Mouse (Mus musculus): ENCODE results near the gene Vegfa. TPM values are rescaled to one million over a fixed set of nuclear protein-coding genes. Genes with fewer than 3 reads are reported as not detected.

Gene Vegfa
- total RNA-seq, 2 experiments from 2014 or later = 73.9 to 95.9 TPM

- no peak for DNase-seq
- intact Hi-C loops (cut with DNase I; ENCODE audit: low total_unique reads) = no loop called here
These were observed 59.0 kb downstream of the Vegfa start for GRCm38 (mm10) chr17:45973214-45973613.

DNA sequence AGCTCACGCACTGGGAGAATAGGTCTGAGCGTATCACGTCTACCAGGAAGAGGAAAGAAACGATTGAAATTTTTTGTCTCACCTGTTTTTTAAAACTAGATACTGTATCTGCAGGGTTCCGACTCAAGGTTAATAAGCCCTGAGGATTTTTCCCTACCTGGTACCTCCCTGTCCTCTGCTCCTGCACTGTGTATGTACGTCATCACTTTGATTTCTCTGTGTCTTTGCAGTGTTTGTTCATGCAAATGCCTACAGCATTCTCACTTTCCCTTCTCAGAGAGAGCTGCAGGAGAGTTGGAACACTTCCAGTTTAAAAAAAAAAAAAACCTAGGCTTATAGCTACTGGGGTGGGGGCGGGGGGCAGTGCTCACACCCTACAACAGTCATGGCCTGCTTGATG, 59.8 kb downstream of the Vegfa start:
- intact Hi-C loops (cut with DNase I; ENCODE audit: low total_unique reads) = no loop called here
- DNase-seq = no peak

- intact Hi-C loops (cut with DNase I; ENCODE audit: low total_unique reads) = no loop called here
- DNase-seq = no peak
These were observed 60.4 kb downstream of the Vegfa start for GRCm38 (mm10) chr17:45971800-45972199.

DNA sequence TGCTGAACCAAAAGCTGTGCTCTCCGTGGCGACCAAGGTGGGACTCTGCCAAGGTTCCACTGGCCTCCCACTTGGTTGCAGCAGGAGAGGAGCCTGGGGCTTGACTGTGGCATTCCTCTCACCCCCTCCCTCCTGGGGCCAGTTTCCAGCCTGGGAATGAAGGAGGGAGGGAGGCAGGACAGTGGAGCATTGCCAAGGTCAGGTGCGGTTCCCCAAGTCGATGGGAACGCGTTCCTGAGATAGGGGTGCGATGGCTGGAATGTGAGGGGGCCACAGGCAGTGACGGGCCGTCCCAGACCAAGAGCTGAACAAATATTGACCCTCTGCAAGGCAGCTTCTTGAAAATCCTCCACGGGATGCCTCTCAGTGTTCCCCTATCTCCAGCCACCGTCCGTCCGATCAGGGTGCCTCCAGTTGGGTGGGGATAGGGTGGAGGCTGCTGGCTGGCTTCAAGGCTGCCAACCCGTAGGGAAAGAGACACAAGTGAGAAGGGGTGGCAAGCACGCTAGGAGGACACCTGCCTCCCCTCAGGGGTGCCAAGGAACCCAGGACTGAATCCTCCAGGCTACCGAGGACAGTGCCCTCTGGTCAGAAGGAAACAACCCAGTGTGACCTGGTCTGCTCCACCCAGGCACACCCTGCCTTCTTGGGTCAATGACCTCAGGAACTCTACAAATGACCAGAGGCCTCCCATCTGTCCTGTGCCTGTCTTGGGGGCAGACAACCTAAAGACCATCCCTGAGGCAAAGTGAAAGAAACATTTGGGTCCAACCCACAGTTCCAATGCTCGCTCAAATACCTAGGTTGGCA, 61.2 kb downstream of the Vegfa start:
- no peak for DNase-seq

GRCm38 (mm10) chr17:45969596-45969995, 62.6 kb downstream of the Vegfa start:
- DNase-seq = no peak
- intact Hi-C loops (cut with DNase I; ENCODE audit: low total_unique reads) = no loop called here

More for the DNA sequence above, 61.2 kb downstream of the Vegfa start:
- intact Hi-C loops (cut with DNase I; ENCODE audit: low total_unique reads) = no loop called here

- no peak for DNase-seq
- intact Hi-C loops (cut with DNase I; ENCODE audit: low total_unique reads) = no loop called here
These were observed 63.8 kb downstream of the Vegfa start for GRCm38 (mm10) chr17:45968341-45968740.

Other genes with a start within 250 kb of the Vegfa start
- gene Mrps18a, start 78.6 kb upstream of the Vegfa start, total RNA-seq (2021) = 10 to 100 TPM; 61.3 to 61.8 TPM
- under 1 TPM; 0.43 to 0.66 TPM for gene Rsph9, start 111.8 kb upstream of the Vegfa start, total RNA-seq (2021)
- gene Mad2l1bp, start 121.2 kb upstream of the Vegfa start, total RNA-seq (2021) = 10 to 100 TPM; 14.6 to 15.6 TPM
- gene Gtpbp2, start 128.7 kb upstream of the Vegfa start, total RNA-seq (2021) = 10 to 100 TPM; 45.4 to 56.3 TPM
- gene Polh, start 170.3 kb upstream of the Vegfa start, total RNA-seq (2021) = 10 to 100 TPM; 11.2 to 13.5 TPM
- 10 to 100 TPM; 11.5 to 12.6 TPM for gene Xpo5, start 170.4 kb upstream of the Vegfa start, total RNA-seq (2021)
- 10 to 100 TPM; 14.5 to 15.1 TPM for gene Polr1c, start 215.7 kb upstream of the Vegfa start, total RNA-seq (2021)
- gene Yipf3, start 215.7 kb upstream of the Vegfa start, total RNA-seq (2021) = 10 to 100 TPM; 59.0 to 62.2 TPM
- under 1 TPM; 0.29 to 0.84 TPM for gene Lrrc73, start 221.2 kb upstream of the Vegfa start, total RNA-seq (2021)

Data from gastrocnemius, postnatal 14 days (tissue).